Comparison of ENCODE assay signal across 11 mouse cellular contexts in the genomic region with DNA sequence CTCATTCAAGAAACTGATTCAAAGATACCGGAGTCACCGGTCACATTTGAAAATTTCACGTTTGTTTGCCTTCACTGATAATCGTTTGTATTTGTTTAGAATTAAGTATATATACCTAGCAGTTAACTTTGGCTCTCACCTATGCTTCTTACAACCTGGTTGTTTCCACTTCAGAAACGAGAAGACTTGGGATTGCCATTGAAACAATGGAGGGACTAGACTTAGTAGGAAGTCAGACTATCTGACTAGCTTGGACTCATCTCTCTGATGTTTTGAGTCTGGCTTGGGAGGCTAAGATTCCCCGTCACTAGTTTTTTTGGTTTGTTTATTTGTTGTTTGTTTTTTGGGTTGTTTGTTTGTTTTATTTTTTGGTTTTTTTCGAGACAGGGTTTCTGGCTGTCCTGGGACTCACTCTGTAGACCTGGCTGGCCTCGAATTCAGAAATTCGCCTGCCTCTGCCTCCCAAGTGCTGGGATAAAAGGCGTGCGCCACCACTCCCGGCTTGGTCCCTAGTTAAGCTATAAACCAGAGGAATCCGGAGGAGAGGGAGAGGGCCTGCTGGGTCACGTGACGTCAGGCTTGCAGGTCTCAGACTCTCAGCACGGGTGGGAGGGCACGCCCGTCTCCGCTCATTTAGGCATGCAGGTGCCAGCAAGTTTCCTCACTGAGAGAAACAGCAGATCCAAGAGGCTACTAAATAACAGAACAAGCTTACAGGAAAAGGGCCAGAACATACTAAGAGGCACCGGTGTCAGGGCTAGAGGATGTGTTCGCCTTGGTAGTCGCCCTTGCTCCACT. TPM values are rescaled to one million over a fixed set of nuclear protein-coding genes. Genes with fewer than 3 reads are reported as not detected.
DNase-seq lines count a peak whose midpoint lies in the region; ATAC-seq and TF ChIP-seq lines count a peak whose summit lies in the region.
"Had no signal": no experiment of that assay in that cellular context is flagged by ENCODE, and none has a peak within 500 bp of the region (broad histone marks: within the 10 kb centered on the region; RNA-seq: fewer than 3 reads in every experiment).

No protein-coding gene starts in this region.

- no peaks in the 10 kb centered on the region for H3K9me3 ChIP-seq in midbrain, embryonic 11.5 days (ENCODE audit: control insufficient read depth, low read length)
- no peaks in the 10 kb centered on the region for H3K9me3 ChIP-seq in midbrain, postnatal 0 days (ENCODE audit: low read length)
- no peaks in the 10 kb centered on the region for H3K9me3 ChIP-seq in kidney, embryonic 15.5 days (replicated peaks)
- H3K9me3 ChIP-seq in stomach, postnatal 0 days (ENCODE audit: control insufficient read depth, low read length): no peaks in the 10 kb centered on the region
- H3K9me3 ChIP-seq: G1E; neural tube, embryonic 15.5 days had no signal

- TF ChIP-seq EP300 in stomach, postnatal 0 days (optimal IDR thresholded peaks at IDR 0.05): no peak

- H3K27ac ChIP-seq in midbrain, embryonic 11.5 days (ENCODE audit: low read depth, low read length): no peak overlapping the region
- no peak overlapping the region for H3K27ac ChIP-seq in midbrain, postnatal 0 days (ENCODE audit: low read depth, low read length)
- peak overlapping the region; percentile 37 for H3K27ac ChIP-seq in kidney, embryonic 15.5 days
- H3K27ac ChIP-seq in stomach, postnatal 0 days (replicated peaks): no peak overlapping the region
- H3K27ac ChIP-seq: gastrocnemius, adult 2 months; neural tube, embryonic 15.5 days had no signal

- TF ChIP-seq CTCF in midbrain, postnatal 0 days (IDR thresholded peaks at IDR 0.05): no peak
- no peak for TF ChIP-seq CTCF in stomach, postnatal 0 days (IDR thresholded peaks at IDR 0.05; ENCODE audit: low read depth)

- DNase-seq in midbrain, embryonic 11.5 days (ENCODE audit: low spot score, missing footprints): peak; percentile 80
- DNase-seq in midbrain, postnatal 0 days (ENCODE audit: low spot score): no peak
- DNase-seq in R1 (ENCODE audit: low read depth, low spot score): peak; percentile 83
- DNase-seq in stomach, postnatal 0 days (ENCODE audit: low spot score): peak; percentile 38
- no peak for DNase-seq in adrenal gland, adult 18-20 months (ENCODE audit: low spot score in 2 of 2)
- no peak for DNase-seq in layer of hippocampus, adult 18-20 months (ENCODE audit: low spot score in 2 of 2)
- DNase-seq: adrenal gland, adult 8-10 months; gastrocnemius, adult 2 months had no signal

- H3K4me1 ChIP-seq in midbrain, embryonic 11.5 days (ENCODE audit: control insufficient read depth, insufficient read depth, low read length): no peaks in the 10 kb centered on the region
- no peaks in the 10 kb centered on the region for H3K4me1 ChIP-seq in midbrain, postnatal 0 days (ENCODE audit: insufficient read depth, low read length)
- H3K4me1 ChIP-seq in kidney, embryonic 15.5 days: peaks cover 41% of the 10 kb centered on the region
- H3K4me1 ChIP-seq in stomach, postnatal 0 days (replicated peaks; ENCODE audit: control insufficient read depth, insufficient read depth): no peaks in the 10 kb centered on the region; the same call in 1 of the 2 replicates
- H3K4me1 ChIP-seq: neural tube, embryonic 15.5 days had no signal

- no peak for ATAC-seq in midbrain, embryonic 11.5 days (ENCODE audit: low FRiP score)
- no peak for ATAC-seq in midbrain, postnatal 0 days (ENCODE audit: low FRiP score)
- peak; percentile 72 for ATAC-seq in kidney, embryonic 15.5 days (replicated peaks; ENCODE audit: low FRiP score)
- ATAC-seq in stomach, postnatal 0 days (ENCODE audit: low FRiP score, low TSS enrichment): peak; percentile 62

- H3K36me3 ChIP-seq in midbrain, embryonic 11.5 days (ENCODE audit: control insufficient read depth, insufficient read depth, low read length): no peaks in the 10 kb centered on the region
- no peaks in the 10 kb centered on the region for H3K36me3 ChIP-seq in midbrain, postnatal 0 days (ENCODE audit: insufficient read depth, low read length)
- no peaks in the 10 kb centered on the region for H3K36me3 ChIP-seq in kidney, embryonic 15.5 days
- H3K36me3 ChIP-seq in stomach, postnatal 0 days (ENCODE audit: control insufficient read depth, insufficient read depth, low read length): no peaks in the 10 kb centered on the region
- H3K36me3 ChIP-seq: G1E; neural tube, embryonic 15.5 days had no signal

- H3K9ac ChIP-seq in midbrain, embryonic 11.5 days (ENCODE audit: low read length): no peak overlapping the region
- H3K9ac ChIP-seq in midbrain, postnatal 0 days (replicated peaks; ENCODE audit: low read length, poor library complexity, severe bottlenecking): no peak overlapping the region
- H3K9ac ChIP-seq in kidney, embryonic 15.5 days: no peak overlapping the region
- no peak overlapping the region for H3K9ac ChIP-seq in stomach, postnatal 0 days (ENCODE audit: low read length)
- H3K9ac ChIP-seq: neural tube, embryonic 15.5 days had no signal

- WGBS in midbrain, embryonic 11.5 days: 75% methylated on average over 22 of the region's 22 CpGs
- 73% methylated on average over 22 of the region's 22 CpGs for WGBS in midbrain, postnatal 0 days
- WGBS in kidney, embryonic 15.5 days: 58% methylated on average over 22 of the region's 22 CpGs
- 59% methylated on average over 22 of the region's 22 CpGs for WGBS in stomach, postnatal 0 days

- no peak overlapping the region for H3K4me3 ChIP-seq in midbrain, embryonic 11.5 days (ENCODE audit: low read depth, low read length)
- H3K4me3 ChIP-seq in midbrain, postnatal 0 days (ENCODE audit: low read depth, low read length): no peak overlapping the region
- no peak overlapping the region for H3K4me3 ChIP-seq in kidney, embryonic 15.5 days (replicated peaks)
- no peak overlapping the region for H3K4me3 ChIP-seq in stomach, postnatal 0 days (ENCODE audit: low read depth, low read length)
- H3K4me3 ChIP-seq: gastrocnemius, adult 2 months; neural tube, embryonic 15.5 days had no signal

- no peak overlapping the region for H3K4me2 ChIP-seq in midbrain, embryonic 11.5 days
- no peak overlapping the region for H3K4me2 ChIP-seq in midbrain, postnatal 0 days (ENCODE audit: low read depth, low read length, poor library complexity, severe bottlenecking)
- peak overlapping the region; percentile 34 for H3K4me2 ChIP-seq in kidney, embryonic 15.5 days
- no peak overlapping the region for H3K4me2 ChIP-seq in stomach, postnatal 0 days (replicated peaks; ENCODE audit: low read depth)
- H3K4me2 ChIP-seq: neural tube, embryonic 15.5 days had no signal

- no peaks in the 10 kb centered on the region for H3K27me3 ChIP-seq in midbrain, embryonic 11.5 days (ENCODE audit: control insufficient read depth, insufficient read depth, low read length)
- no peaks in the 10 kb centered on the region for H3K27me3 ChIP-seq in midbrain, postnatal 0 days (ENCODE audit: insufficient read depth, low read length)
- H3K27me3 ChIP-seq in kidney, embryonic 15.5 days: no peaks in the 10 kb centered on the region
- H3K27me3 ChIP-seq in stomach, postnatal 0 days (ENCODE audit: control insufficient read depth, insufficient read depth, low read length): no peaks in the 10 kb centered on the region
- H3K27me3 ChIP-seq: neural tube, embryonic 15.5 days had no signal

RNA-seq across cellular contexts. Expression of gene Man1a2, which starts 18.7 kb away (rescaled TPM):
- 36.9 and 46.3 TPM in 2 replicates for polyA plus RNA-seq in midbrain, embryonic 11.5 days (2014; fragmentation: Nextera tagmentation; extraction: Ambion mirVana)
- 51.5 and 62.7 TPM in 2 replicates for total RNA-seq in midbrain, postnatal 0 days (2014; rRNA removed)
- 42.6 and 70.7 TPM in 2 replicates for polyA plus RNA-seq in midbrain, postnatal 0 days (2015; fragmentation: Nextera tagmentation; extraction: Ambion mirVana)
- polyA plus RNA-seq in kidney, embryonic 15.5 days (2015; fragmentation: Nextera tagmentation; extraction: Ambion mirVana): 67.2 and 75.3 TPM in 2 replicates
- 52.6 and 68.7 TPM in 2 replicates for polyA plus RNA-seq in stomach, postnatal 0 days (2015; fragmentation: Nextera tagmentation; extraction: Ambion mirVana)
- total RNA-seq in adrenal gland, adult 18-20 months (2021): 100 to 1,000 TPM in 1 of 2 experiments, 10 to 100 TPM in 1; 81.8 to 117 TPM
- total RNA-seq in layer of hippocampus, adult 18-20 months (2021): 100 to 1,000 TPM; 112 to 123 TPM

Comparison
In these comparisons a context has a peak if more than half of its experiments do, and no peak if none do; other contexts are left out.
1. DNase-seq: peak in midbrain, embryonic 11.5 days (single experiment), R1 (single experiment) and stomach, postnatal 0 days (single experiment); none in midbrain, postnatal 0 days (single experiment), adrenal gland, adult 18-20 months (0 of 2) and layer of hippocampus, adult 18-20 months (0 of 2).
2. ATAC-seq: peak in kidney, embryonic 15.5 days (single experiment) and stomach, postnatal 0 days (single experiment); none in midbrain, embryonic 11.5 days (single experiment) and midbrain, postnatal 0 days (single experiment).